Comparison of ENCODE assay signal across 21 mouse cellular contexts in genomic region chr10:88624300-88624699, GRCm38 (mm10). TPM values are rescaled to one million over a fixed set of nuclear protein-coding genes. Genes with fewer than 3 reads are reported as not detected.
A peak's percentile ranks its signal among the peaks of the same experiment; 100 is the strongest.
DNase-seq lines count a peak whose midpoint lies in the region.
"Had no signal": no experiment of that assay in that cellular context is flagged by ENCODE, and none has a peak within 500 bp of the region (broad histone marks: within the 10 kb centered on the region; RNA-seq: fewer than 3 reads in every experiment).

No protein-coding gene starts in this region.

- intact Hi-C loops in left cerebral cortex, postnatal 4 days (cut with DNase I) = no loop called here

- peak; percentile 17 to 32 for DNase-seq in frontal cortex, postnatal 36 days (ENCODE audit: low spot score in 2 of 2)
- DNase-seq in frontal cortex, postnatal 14 days (ENCODE audit: low spot score in 2 of 2) = no peak
- peak; percentile 16 for DNase-seq in left cerebral cortex, adult 9 months (ENCODE audit: low spot score in 2 of 2)
- DNase-seq in left cerebral cortex, postnatal 4 days = no peak
- DNase-seq in brain, adult 2 months (ENCODE audit: low read depth, low spot score) = peak; percentile 72
- no peak for DNase-seq in spleen, adult 12 weeks (ENCODE audit: low spot score)
- DNase-seq: adrenal gland, postnatal 10 days; adrenal gland, postnatal 36 days; B cell, adult 2 months; cerebellum, adult 11 months; cerebellum, adult 2 months; cerebellum, adult 9-11 months; cerebellum, postnatal 25 days; forebrain, postnatal 0 days; gastrocnemius, postnatal 10 days; heart, adult 18-20 months; heart, postnatal 14 days; heart, postnatal 4 days had no signal

RNA-seq across cellular contexts. Expression of gene Mybpc1, which starts 19.3 kb away (rescaled TPM):
- total RNA-seq in left cerebral cortex, postnatal 4 days (2021) = 1 to 10 TPM in 1 of 2 experiments, under 1 TPM in 1; 0.81 to 1.3 TPM
- total RNA-seq: CH12.LX; common myeloid progenitor, adult 5-6 weeks; G1E had no signal

Comparison
In these comparisons a context has a peak if more than half of its experiments do, and no peak if none do; other contexts are left out.
1. DNase-seq: peak in frontal cortex, postnatal 36 days (2 of 2), left cerebral cortex, adult 9 months (2 of 2) and brain, adult 2 months (single experiment); none in frontal cortex, postnatal 14 days (0 of 2), left cerebral cortex, postnatal 4 days (single experiment) and spleen, adult 12 weeks (single experiment).